Mouse (Mus musculus): Measurements from ENCODE around the gene 1300017J02Rik. TPM values are rescaled to one million over a fixed set of nuclear protein-coding genes. Genes with fewer than 3 reads are reported as not detected.
A peak's percentile ranks its signal among the peaks of the same experiment; 100 is the strongest.

The 1300017J02Rik gene
- polyA plus RNA-seq, 1 experiment from 2014 or later = 1.3 TPM

DNA sequence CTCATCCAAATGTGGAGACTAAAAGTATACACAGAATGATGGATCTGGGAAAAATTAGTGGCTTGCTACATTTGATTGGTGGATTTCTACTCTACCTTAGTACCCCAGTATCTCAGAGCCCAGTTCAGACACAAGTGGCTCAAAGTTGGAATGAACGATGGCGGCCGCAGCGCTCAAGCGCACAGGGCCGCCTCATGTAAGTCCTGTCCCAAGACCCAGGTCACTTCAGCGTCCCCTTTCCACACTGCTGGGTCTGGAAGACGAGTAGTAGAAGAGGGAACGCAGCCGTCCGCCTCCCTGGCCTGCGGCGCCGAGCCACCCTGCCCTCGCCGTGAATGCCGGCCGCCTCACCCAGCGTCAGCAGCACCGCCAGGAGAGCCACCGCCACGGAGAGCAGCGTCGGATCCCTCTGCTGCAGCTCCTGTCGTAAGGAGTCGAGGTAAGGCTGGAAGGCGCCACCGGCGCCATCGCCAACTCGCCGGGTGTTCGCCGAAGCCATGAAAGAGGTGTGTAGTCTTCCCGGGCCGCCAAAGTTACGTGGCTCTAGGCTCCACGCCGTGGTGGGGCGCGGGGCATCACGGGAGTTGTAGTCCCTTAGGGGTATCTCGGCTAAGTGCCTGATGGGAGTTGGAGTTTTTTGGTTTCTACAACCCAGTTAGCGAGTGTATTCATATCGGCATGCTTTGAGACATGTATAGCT is 103.2 kb downstream of the 1300017J02Rik start, which contains the start of gene Srprb:
Gene Srprb, minus strand, starts transcription at position 577 of the 700 bp plus-strand sequence.
- TF ChIP-seq EP300 (optimal IDR thresholded peaks at IDR 0.05) (no peak), CTCF (IDR thresholded peaks at IDR 0.05; ENCODE audit: low read depth) (0 out of 2 replicates have a peak, but pooled peaks have one; percentile 4)
- peak within 1 kb of the TSS; percentile 70 for H3K4me2 ChIP-seq (replicated peaks; ENCODE audit: low read depth)
- peak within 1 kb of the TSS; percentile 78 for H3K4me3 ChIP-seq (ENCODE audit: low read depth, low read length)
- peak; percentile 93 for DNase-seq (ENCODE audit: low spot score)
- H3K27ac ChIP-seq (replicated peaks) = peak within 1 kb of the TSS; percentile 82
- no peaks in the 10 kb centered on the region for H3K9me3 ChIP-seq (ENCODE audit: control insufficient read depth, low read length)
- peak within 1 kb of the TSS; percentile 82 for H3K9ac ChIP-seq (ENCODE audit: low read length)
- H3K27me3 ChIP-seq (ENCODE audit: control insufficient read depth, insufficient read depth, low read length) = no peaks in the 10 kb centered on the region
- peaks cover 5% of the 10 kb centered on the region; the same call in 1 of the 2 replicates for H3K36me3 ChIP-seq (ENCODE audit: control insufficient read depth, insufficient read depth, low read length)
- H3K4me1 ChIP-seq (replicated peaks; ENCODE audit: control insufficient read depth, insufficient read depth) = no peaks in the 10 kb centered on the region
- peak; percentile 99 for ATAC-seq (ENCODE audit: low FRiP score, low TSS enrichment)
- WGBS = under 1% methylated on average over 45 of the region's 45 CpGs

Other genes starting within 250 kb of the 1300017J02Rik start
- 3.3 and 4.1 TPM in 2 replicates for gene Rab6b, start 193.3 kb downstream of the 1300017J02Rik start, polyA plus RNA-seq (2015; fragmentation: Nextera tagmentation; extraction: Ambion mirVana)
- 29.4 and 33.7 TPM in 2 replicates for gene Srprb, start 102.9 kb downstream of the 1300017J02Rik start, polyA plus RNA-seq (2015; fragmentation: Nextera tagmentation; extraction: Ambion mirVana)
- gene Gm20425, start 74.8 kb downstream of the 1300017J02Rik start, polyA plus RNA-seq (2015; fragmentation: Nextera tagmentation; extraction: Ambion mirVana) = 9.3 and 10.4 TPM in 2 replicates
- 83.4 and 105 TPM in 2 replicates for gene Trf, start 74.6 kb downstream of the 1300017J02Rik start, polyA plus RNA-seq (2015; fragmentation: Nextera tagmentation; extraction: Ambion mirVana)
- gene Topbp1, start 133 bp upstream of the 1300017J02Rik start, polyA plus RNA-seq (2015; fragmentation: Nextera tagmentation; extraction: Ambion mirVana) = 15.6 and 17.2 TPM in 2 replicates
- 47.7 and 50.0 TPM in 2 replicates for gene Cdv3, start 60.8 kb upstream of the 1300017J02Rik start, polyA plus RNA-seq (2015; fragmentation: Nextera tagmentation; extraction: Ambion mirVana)
- gene Bfsp2, start 175.3 kb upstream of the 1300017J02Rik start, polyA plus RNA-seq (2015; fragmentation: Nextera tagmentation; extraction: Ambion mirVana) = 0.28 and 0.40 TPM in 2 replicates